Mouse (Mus musculus): Measurements from ENCODE around the gene Vmn1r60.
"Not testable (repeated sequence)": the region's sequence is repeated elsewhere in the genome, so short reads cannot be mapped to it uniquely, and the experiment has no call there.

Vmn1r60 gene

DNA sequence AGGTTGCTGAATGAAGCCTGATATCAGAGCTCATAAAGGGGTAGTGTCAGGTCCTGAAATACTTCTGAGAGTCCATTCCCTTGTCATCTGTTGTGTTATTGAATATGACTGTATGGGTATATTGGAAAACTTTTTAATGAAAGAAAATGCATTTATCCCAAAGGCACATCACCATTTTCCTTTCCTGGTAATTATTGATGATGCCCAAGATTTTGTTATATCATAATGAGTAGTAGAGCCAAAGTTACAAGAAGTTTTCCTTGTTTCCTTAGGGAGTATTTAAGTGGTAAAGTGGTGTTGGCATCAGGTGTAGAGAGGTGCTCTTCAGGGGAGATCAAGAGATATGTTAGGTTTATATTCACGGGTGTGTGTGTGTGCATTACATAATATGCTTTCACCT, at the start of gene Vmn1r60:
Gene Vmn1r60 (minus strand): TSS at position 101 of the 400 bp plus-strand sequence.
- not testable (repeated sequence) for DNase-seq

DNA sequence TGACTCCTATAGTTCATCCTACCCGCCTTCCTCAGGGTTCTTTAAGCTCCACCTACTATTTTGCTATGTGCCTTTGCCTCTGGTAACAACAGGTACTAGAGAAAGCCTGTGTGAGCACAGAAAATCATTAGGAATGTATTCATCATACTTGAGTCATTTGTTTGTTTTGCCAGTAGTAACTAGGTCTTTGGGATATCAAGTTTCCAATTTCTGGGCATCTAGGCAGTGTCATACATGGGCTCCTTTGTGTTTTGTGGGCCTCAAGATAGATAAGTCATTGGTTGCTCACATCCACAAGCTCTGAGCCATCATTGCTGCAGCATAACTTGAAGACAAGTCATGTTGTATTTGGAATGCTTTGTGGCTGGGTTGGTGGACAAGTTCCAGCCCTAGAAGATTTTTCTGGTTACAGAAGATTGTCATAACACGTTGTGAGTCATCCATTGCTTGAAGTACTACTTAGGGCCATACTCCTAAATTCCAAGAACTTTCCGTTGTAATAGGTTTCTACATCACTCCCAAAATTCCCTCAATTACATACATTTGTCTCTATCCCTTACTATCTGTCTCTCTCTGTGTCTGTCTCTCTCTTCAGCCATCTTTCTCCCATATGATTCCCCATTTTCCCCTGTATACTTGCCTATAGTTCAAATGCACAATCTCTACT, 6.2 kb downstream of the Vmn1r60 start:
- DNase-seq: not testable (repeated sequence)

DNA sequence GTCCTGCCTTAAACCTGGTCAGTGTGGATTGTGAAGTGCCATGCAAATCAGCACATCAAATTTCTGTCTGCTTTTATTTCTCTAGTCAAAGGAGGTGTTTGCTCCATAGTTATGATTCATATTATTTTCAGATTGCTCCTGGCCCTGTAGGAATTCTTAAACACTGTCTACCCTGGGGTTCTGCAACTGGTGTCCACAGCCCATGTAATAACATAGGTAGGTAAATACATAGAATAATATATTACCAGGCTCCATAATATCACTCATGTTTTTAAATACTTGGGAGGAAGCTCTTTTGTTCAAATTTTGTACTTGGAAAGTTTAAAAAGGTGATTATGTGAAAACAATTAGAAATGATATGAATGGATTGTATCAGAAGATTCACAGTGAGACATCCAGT, 53.3 kb downstream of the Vmn1r60 start, which contains the start of gene Vmn2r28:
Gene Vmn2r28 (minus strand): TSS at position 101 of the 400 bp plus-strand sequence.
- not testable (repeated sequence) for DNase-seq
